Mouse (Mus musculus): ENCODE results near the gene Cst13. TPM values are rescaled to one million over a fixed set of nuclear protein-coding genes. Genes with fewer than 3 reads are reported as not detected.

Gene Cst13
- polyA plus RNA-seq, 1 experiment from 2014 or later = not detected

DNA sequence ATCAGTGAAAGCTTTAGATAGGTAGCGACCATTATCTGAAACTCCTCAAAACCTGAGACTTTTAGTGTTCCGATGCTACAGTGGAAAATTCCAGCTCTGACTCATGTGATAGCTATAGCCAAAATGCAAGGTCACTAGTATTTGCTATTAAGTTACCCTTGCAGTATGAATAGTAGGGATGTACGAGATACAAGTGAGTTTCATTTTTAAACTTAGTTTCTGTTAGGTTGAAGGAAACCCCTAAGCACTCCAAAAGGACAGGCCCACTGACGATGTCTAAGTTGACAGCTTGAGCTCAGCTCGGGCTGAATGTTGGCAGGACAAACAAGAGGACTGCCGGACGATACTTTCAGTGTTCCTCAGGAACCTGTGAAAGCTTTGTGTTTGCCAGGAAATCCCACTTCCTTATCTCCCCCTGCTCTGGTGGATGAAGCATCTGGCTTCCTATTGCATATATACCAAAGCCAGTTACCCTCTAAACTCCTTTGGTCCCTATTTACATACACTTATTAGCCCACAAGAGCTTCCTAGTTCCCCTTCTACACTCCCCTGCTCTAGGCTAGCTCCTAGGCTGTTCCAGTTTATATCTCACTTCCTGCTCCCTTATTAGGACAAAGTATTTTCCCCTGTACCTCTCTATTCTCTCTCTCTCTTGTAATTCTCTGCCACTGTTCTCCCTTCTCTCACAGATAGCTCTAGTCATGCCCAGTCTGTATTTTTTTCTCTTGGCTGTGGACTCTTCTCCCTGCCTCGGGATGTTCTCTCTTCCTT, 36.9 kb downstream of the Cst13 start:
- Histone ChIP-seq H3K36me3 (no peaks in the 10 kb centered on the region), H3K9ac (no peak overlapping the region), H3K4me1 (replicated peaks) (no peaks in the 10 kb centered on the region), H3K27me3 (no peaks in the 10 kb centered on the region), H3K4me2 (no peak overlapping the region), H3K9me3 (no peaks in the 10 kb centered on the region), H3K4me3 (no peak overlapping the region), H3K27ac (replicated peaks) (no peak overlapping the region)
- no peak for ATAC-seq (ENCODE audit: low read depth)
- WGBS = 84% methylated on average over 8 of the region's 8 CpGs

DNA sequence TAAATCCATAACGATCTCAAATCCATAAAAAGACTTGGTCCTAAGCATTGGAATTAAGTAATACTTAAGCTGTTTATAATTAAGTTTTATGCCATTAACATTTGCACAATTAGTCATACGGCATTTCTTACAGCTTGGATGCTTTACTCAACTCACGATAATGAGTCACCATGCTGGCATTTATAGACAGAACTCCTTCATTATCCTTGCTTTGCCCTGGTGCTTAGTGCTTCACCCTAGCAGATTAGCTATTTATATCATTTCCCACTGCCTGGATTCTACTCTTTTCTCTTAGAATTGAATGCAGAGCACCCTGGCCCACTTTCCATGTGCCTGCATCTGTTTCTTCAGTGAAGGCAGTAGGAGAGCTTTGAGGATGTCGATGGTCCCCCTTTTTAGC, 37.6 kb downstream of the Cst13 start:
- no peaks in the 10 kb centered on the region for H3K27me3 ChIP-seq
- no peaks in the 10 kb centered on the region for H3K9me3 ChIP-seq
- no peaks in the 10 kb centered on the region for H3K4me1 ChIP-seq (replicated peaks)
- 85% methylated on average over 4 of the region's 4 CpGs for WGBS
- no peak for ATAC-seq (ENCODE audit: low read depth)
- H3K4me2 ChIP-seq = no peak overlapping the region
- no peaks in the 10 kb centered on the region for H3K36me3 ChIP-seq
- no peak overlapping the region for H3K9ac ChIP-seq
- no peak overlapping the region for H3K27ac ChIP-seq (replicated peaks)
- H3K4me3 ChIP-seq = no peak overlapping the region

DNA sequence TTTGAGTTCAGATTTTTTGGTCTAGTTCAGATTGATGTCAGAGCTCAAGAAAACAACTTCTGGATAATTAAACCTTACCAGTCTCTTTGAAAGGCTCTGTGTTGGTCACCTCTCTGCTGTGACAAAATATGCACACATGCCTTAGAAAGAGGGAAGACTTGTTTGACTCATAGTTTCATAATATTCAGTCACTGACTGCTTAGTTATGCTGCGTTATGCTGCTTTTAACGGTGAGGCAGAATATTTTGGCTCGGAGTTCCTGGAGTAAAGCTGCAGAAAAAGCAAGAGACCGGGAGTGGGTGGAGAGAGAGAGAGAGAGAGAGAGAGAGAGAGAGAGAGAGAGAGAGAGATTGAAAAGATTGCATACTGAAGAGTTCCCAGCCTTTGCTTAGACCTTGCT, 41.1 kb downstream of the Cst13 start:
- ATAC-seq (ENCODE audit: low read depth) = no peak
- H3K9me3 ChIP-seq = no peaks in the 10 kb centered on the region
- no peak overlapping the region for H3K4me3 ChIP-seq

GRCm38 (mm10) chr2:148861693-148862092, 41.8 kb downstream of the Cst13 start:
- Histone ChIP-seq H3K36me3 (no peaks in the 10 kb centered on the region), H3K27ac (replicated peaks) (no peak overlapping the region), H3K4me1 (replicated peaks) (no peaks in the 10 kb centered on the region), H3K27me3 (no peaks in the 10 kb centered on the region), H3K4me3 (no peak overlapping the region), H3K4me2 (no peak overlapping the region), H3K9me3 (no peaks in the 10 kb centered on the region), H3K9ac (no peak overlapping the region)
- no peak for ATAC-seq (ENCODE audit: low read depth)

More for the DNA sequence above, 41.1 kb downstream of the Cst13 start:
- Histone ChIP-seq H3K9ac (no peak overlapping the region), H3K4me1 (replicated peaks) (no peaks in the 10 kb centered on the region), H3K4me2 (no peak overlapping the region), H3K27me3 (no peaks in the 10 kb centered on the region), H3K27ac (replicated peaks) (no peak overlapping the region), H3K36me3 (no peaks in the 10 kb centered on the region)
- 86% methylated on average over 4 of the region's 4 CpGs for WGBS

DNA sequence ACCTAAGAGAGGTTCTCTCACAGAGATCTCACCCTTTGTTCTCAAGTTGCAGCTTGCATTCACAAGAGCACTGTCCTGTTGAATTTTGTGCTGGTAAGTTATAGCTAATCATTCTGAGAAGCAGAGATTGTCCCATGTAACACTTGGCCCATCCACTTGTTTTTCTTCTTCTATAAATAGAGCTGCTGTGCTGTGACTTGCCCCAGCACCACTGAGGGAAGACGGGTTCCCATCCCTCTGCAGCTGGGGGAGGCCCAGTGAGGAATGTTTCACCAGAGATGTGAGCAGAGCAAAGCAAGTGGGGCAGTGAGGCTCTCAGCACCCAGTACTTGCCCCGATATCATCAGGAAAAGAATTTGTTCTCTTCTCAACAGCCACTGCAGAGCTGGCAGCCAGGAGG, 45.1 kb downstream of the Cst13 start, which contains the start of gene 9230104L09Rik:
TSS of gene 9230104L09Rik (minus strand) at position 73 of the 400 bp plus-strand sequence.
- Histone ChIP-seq H3K9ac (no peak within 1 kb of the TSS), H3K4me1 (replicated peaks) (no peaks in the 10 kb centered on the region), H3K4me3 (no peak within 1 kb of the TSS), H3K27ac (replicated peaks) (no peak within 1 kb of the TSS), H3K27me3 (no peaks in the 10 kb centered on the region), H3K9me3 (no peaks in the 10 kb centered on the region), H3K36me3 (no peaks in the 10 kb centered on the region), H3K4me2 (no peak within 1 kb of the TSS)
- no peak for ATAC-seq (ENCODE audit: low read depth)
- 70% methylated on average over 2 of the region's 2 CpGs for WGBS

DNA sequence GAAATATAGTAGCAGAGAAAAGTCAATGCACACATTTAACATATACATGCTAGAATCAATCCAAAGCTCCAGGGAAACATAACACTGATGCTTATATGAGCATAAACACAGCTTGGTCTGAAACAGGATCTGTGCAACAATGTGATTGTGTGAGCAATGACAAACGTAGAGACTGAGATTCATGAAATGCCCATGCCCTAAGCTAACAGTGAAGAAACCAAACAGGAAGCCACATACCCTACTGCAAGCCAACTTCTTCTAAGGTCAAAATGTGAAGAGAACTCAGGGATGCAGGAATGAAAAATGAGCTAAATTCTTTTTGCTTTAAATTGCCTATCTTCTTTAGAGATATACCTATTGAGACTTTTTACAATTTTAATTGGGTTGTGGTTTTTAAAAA, 49.1 kb downstream of the Cst13 start:
- WGBS = 79% methylated on average over 1 of the region's 1 CpGs
- no peaks in the 10 kb centered on the region for H3K9me3 ChIP-seq

GRCm38 (mm10) chr2:148870526-148870925, 50.6 kb downstream of the Cst13 start:
- Histone ChIP-seq H3K36me3 (peaks cover 24% of the 10 kb centered on the region), H3K9me3 (no peaks in the 10 kb centered on the region), H3K9ac (no peak overlapping the region), H3K4me1 (replicated peaks) (peaks cover 26% of the 10 kb centered on the region), H3K4me3 (no peak overlapping the region), H3K27me3 (no peaks in the 10 kb centered on the region), H3K27ac (replicated peaks) (no peak overlapping the region), H3K4me2 (no peak overlapping the region)
- ATAC-seq (ENCODE audit: low read depth) = no peak
- 88% methylated on average over 3 of the region's 3 CpGs for WGBS

More for the DNA sequence above, 49.1 kb downstream of the Cst13 start:
- peaks cover 20% of the 10 kb centered on the region for H3K4me1 ChIP-seq (replicated peaks)
- H3K4me3 ChIP-seq = no peak overlapping the region
- no peak overlapping the region for H3K27ac ChIP-seq (replicated peaks)
- ATAC-seq (ENCODE audit: low read depth) = no peak
- no peak overlapping the region for H3K9ac ChIP-seq
- H3K27me3 ChIP-seq = no peaks in the 10 kb centered on the region
- H3K36me3 ChIP-seq = peaks cover 24% of the 10 kb centered on the region
- H3K4me2 ChIP-seq = no peak overlapping the region

GRCm38 (mm10) chr2:148872860-148873259, 53.0 kb downstream of the Cst13 start:
- Histone ChIP-seq H3K4me3 (peak overlapping the region; percentile 92), H3K27me3 (no peaks in the 10 kb centered on the region), H3K4me1 (replicated peaks) (peaks cover 31% of the 10 kb centered on the region), H3K9me3 (no peaks in the 10 kb centered on the region), H3K9ac (peak overlapping the region; percentile 86; the same call in 1 of the 2 replicates), H3K4me2 (peak overlapping the region; percentile 92), H3K36me3 (peaks cover 24% of the 10 kb centered on the region), H3K27ac (replicated peaks) (no peak overlapping the region)
- WGBS = 87% methylated on average over 4 of the region's 4 CpGs
- ATAC-seq (ENCODE audit: low read depth) = no peak

GRCm38 (mm10) chr2:148874224-148874616, 54.3 kb downstream of the Cst13 start:
- WGBS = 64% methylated on average over 3 of the region's 3 CpGs
- H3K9ac ChIP-seq = peak overlapping the region; percentile 86
- H3K36me3 ChIP-seq = peaks cover 24% of the 10 kb centered on the region
- H3K4me2 ChIP-seq = peak overlapping the region; percentile 92
- H3K27ac ChIP-seq (replicated peaks) = no peak overlapping the region
- H3K4me3 ChIP-seq = peak overlapping the region; percentile 92
- H3K4me1 ChIP-seq (replicated peaks) = peaks cover 31% of the 10 kb centered on the region
- no peaks in the 10 kb centered on the region for H3K27me3 ChIP-seq
- H3K9me3 ChIP-seq = no peaks in the 10 kb centered on the region
- ATAC-seq (ENCODE audit: low read depth) = 0 out of 2 replicates have a peak, but pooled peaks have one; percentile 8

GRCm38 (mm10) chr2:148874617-148875334, 54.9 kb downstream of the Cst13 start:
- Histone ChIP-seq H3K27me3 (no peaks in the 10 kb centered on the region), H3K4me1 (replicated peaks) (peaks cover 31% of the 10 kb centered on the region), H3K36me3 (peaks cover 24% of the 10 kb centered on the region), H3K4me2 (peak overlapping the region; percentile 92), H3K9me3 (no peaks in the 10 kb centered on the region), H3K27ac (replicated peaks) (peak overlapping the region; percentile 88), H3K4me3 (peak overlapping the region; percentile 92), H3K9ac (peak overlapping the region; percentile 86)
- WGBS = 1% methylated on average over 34 of the region's 34 CpGs
- peak; percentile 80 for ATAC-seq (ENCODE audit: low read depth)

DNA sequence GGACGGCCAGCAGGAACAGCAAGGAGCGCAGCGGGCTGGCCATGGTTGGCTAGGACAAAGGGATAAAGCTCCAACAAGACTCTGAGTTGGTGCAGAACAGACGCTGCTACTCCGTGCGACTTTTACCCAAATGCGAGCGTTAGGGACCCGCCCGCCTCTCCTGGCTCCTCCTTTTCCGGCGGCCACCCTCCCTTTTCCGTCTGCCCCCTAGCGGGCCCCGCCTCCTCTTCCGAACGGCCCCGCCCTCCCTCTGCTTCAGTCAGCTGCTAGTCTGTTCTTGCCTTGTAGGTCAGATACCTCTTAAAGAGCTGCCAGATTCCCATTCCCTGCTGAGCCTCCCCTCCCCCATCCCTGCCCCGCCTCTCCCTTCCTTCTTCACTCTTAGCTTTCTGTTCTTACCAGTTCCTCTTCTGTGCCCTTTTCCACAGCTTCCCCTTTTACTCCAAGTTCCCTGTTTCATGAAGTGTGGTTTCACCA, 55.5 kb downstream of the Cst13 start, which contains the start of gene Cst3:
TSS of gene Cst3 (minus strand) at position 358 of the 477 bp plus-strand sequence.
- H3K4me2 ChIP-seq = peak within 1 kb of the TSS; percentile 92
- H3K36me3 ChIP-seq = peaks cover 23% of the 10 kb centered on the region
- peak; percentile 94 for ATAC-seq (ENCODE audit: low read depth)
- peaks cover 31% of the 10 kb centered on the region for H3K4me1 ChIP-seq (replicated peaks)
- H3K27me3 ChIP-seq = no peaks in the 10 kb centered on the region
- no peaks in the 10 kb centered on the region for H3K9me3 ChIP-seq
- H3K9ac ChIP-seq = peak within 1 kb of the TSS; percentile 86
- H3K4me3 ChIP-seq = peak within 1 kb of the TSS; percentile 92
- 1% methylated on average over 19 of the region's 19 CpGs for WGBS
- H3K27ac ChIP-seq (replicated peaks) = peak within 1 kb of the TSS; percentile 88
